Mouse (Mus musculus) gastrocnemius, adult 2 months (tissue): Measurements from ENCODE around the gene Nell1. TPM values are rescaled to one million over a fixed set of nuclear protein-coding genes. Genes with fewer than 3 reads are reported as not detected.
A peak's percentile ranks its signal among the peaks of the same experiment; 100 is the strongest.

Experiments
- DNase-seq: peaks from one replicate; pipeline ENCODE4 v3.0.0; 2022
- H3K27ac ChIP-seq: fragments of 200-600 bp; 2 replicates; pipeline ENCODE4 v1.8.1; 2022; ENCODE audit warnings: mild to moderate bottlenecking
- H3K4me3 ChIP-seq: fragments of 200-600 bp; 2 replicates; pipeline ENCODE4 v1.8.1; 2022; ENCODE audit warnings: mild to moderate bottlenecking, moderate library complexity
- CTCF ChIP-seq: fragments of 200-600 bp; IDR thresholded peaks from 2 replicates; pipeline ENCODE4 v1.8.1; 2022; ENCODE audit warnings: antibody characterized with exemption, mild to moderate bottlenecking, moderate library complexity
- intact Hi-C: fragments of 180-260 bp; cut with DNase I; formaldehyde crosslinking; loops from one replicate; pipeline ENCODE4 v1.15.1; 2025
- total RNA-seq, 2 experiments: library from RNA; stranded (reverse); gene quantifications; 2 replicates each; pipeline ENCODE4 v1.2.3; 2021

The Nell1 gene
- total RNA-seq, 2 experiments from 2014 or later: 0.33 TPM; not detected in 1

DNA sequence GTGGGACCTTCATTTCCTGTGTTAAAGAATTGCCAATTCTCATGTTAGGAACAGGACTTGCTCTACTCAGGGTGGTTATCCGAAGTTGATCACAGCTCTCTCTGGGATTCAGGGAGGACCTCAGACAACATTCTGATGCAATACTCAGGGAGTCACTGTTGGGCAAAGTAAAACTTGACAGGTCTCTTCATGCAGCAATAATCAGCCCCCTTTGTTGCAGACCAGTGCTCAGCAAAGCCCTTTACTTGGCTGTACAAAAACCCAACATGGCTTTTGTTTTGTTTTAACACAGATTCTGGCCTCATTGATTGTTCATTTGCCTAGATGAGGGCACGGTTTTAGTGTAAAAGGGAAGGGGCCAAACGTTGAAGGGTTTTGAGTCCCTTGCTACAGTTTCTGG is 750.5 kb downstream of the Nell1 start:
- Histone ChIP-seq H3K4me3 (no peak overlapping the region), H3K27ac (no peak overlapping the region)
- TF ChIP-seq CTCF: no peak
- intact Hi-C loops: no loop called here
- DNase-seq: no peak

DNA sequence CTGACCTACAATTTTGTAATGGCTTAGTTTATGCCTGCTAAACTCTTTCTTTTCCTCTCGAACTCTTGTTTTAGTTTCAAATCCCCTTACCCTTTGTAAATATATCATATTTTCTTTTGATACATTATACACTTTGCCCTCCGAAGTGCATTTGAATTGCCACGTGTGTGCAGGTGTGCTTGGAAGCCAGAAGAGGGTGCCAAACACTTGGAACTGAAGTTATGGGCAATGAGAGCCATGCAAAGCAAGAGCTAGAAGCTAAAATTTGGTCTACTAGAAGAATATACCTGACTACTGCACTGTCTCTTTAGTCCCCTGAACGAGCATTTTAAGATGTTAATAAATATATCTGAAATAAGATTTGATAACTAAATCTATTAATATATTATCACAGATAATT is 756.3 kb downstream of the Nell1 start:
- peak; percentile 21; the same call in 1 of the 2 replicates for TF ChIP-seq CTCF
- intact Hi-C loops: no loop called here
- H3K4me3 ChIP-seq: no peak overlapping the region
- no peak for DNase-seq
- H3K27ac ChIP-seq: no peak overlapping the region

DNA sequence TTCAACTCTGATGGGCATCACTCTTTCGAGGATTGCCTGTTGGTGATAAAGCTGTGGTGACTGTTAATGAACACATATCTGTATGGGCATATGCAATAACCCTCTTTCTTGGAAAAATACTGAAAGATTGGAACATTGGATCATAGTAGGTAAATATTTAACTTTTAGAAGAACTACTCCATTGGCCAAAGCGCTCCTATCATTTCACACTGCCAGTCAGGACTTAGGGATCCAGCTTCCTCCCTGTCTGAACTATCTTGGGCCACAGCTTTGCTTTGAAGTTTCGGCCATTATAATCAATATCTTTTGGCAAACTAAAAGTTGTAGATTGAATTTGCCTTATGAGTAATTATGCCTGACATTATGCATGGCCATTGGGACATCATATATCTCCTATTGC is 780.9 kb downstream of the Nell1 start:
- H3K4me3 ChIP-seq: no peak overlapping the region

DNA sequence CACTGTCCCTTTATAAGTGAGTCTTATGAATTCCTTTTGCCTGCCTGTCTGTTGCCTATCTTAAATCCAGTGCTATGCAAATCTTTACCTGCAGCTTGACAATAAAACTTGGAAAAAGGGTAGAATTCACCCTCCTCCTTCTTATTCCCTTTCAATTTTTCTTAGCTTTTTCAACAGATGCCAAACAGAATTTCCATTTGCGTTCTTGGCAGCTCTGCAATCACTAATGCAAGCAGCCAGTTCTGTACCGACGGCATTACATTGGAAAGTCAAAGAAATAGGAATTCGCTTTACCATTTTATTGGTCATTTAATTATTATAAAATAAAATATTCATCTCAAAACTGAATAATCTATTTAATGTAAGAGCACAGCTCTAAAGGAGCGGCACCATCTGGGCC is 781.7 kb downstream of the Nell1 start:
- no peak for TF ChIP-seq CTCF
- intact Hi-C loops: no loop called here
- Histone ChIP-seq H3K27ac (no peak overlapping the region), H3K4me3 (no peak overlapping the region)
- no peak for DNase-seq

More for the DNA sequence above, 780.9 kb downstream of the Nell1 start:
- H3K27ac ChIP-seq: no peak overlapping the region
- intact Hi-C loops: no loop called here
- TF ChIP-seq CTCF: no peak
- DNase-seq: no peak

DNA sequence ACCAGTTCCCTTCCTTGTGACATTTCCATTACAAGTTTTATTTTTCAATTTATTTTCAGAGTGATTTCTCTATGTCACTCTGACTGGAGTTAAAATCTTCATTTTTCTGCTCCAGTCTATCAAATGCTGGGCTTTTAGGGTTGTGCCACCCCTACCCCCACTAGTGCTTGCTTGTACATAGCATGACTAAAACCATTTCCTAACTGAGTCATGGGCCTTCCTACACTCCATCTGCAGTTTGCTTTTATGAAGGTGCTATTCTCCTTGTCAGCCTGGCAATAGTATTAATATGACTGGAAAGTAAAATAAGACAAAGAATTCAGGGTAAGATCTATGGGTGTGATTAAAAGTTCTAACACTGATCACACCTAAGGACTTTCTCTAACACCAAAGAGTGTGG is 798.9 kb downstream of the Nell1 start:
- DNase-seq: no peak
- Histone ChIP-seq H3K27ac (no peak overlapping the region), H3K4me3 (no peak overlapping the region)
- TF ChIP-seq CTCF: no peak
- intact Hi-C loops: no loop called here

DNA sequence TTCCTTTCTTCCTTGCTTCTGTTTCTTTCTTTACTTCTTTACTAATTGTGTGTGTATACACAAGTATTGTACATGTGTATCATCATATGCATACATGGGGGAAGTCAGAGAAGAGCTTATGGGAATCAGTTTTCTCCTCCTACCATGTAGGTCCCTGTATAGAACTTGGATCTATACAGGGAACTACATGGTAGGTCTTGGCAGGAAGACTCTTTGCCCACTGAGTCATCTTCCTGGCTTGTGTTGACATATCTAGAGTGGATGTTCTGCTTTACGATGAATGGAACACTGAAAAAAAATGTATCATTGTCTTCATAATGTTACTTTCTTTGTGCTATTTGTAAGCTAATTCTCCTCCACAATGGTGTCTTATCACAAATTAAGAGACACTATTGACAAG is 806.4 kb downstream of the Nell1 start:
- intact Hi-C loops: no loop called here
- Histone ChIP-seq H3K4me3 (no peak overlapping the region), H3K27ac (no peak overlapping the region)
- TF ChIP-seq CTCF: no peak
- no peak for DNase-seq

DNA sequence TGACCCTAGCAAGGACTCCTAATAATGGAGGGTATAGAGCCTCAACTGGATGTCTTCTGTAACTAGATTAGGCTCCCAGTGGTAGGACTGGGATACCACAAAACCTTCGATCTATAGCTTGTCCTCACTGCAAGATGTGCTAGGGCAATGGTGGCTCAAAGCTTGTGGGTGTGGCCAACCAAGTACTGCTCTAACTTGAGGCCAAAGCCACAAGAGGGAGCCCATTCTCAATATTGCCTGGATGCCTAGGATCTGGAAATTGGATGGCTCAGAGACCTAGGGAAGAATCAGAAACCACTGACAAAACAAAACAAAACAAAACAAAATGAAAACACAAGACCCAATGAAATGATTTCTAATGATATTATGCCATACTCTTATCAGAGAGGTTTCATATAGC is 809.0 kb downstream of the Nell1 start:
- no peak for DNase-seq
- no peak overlapping the region for H3K27ac ChIP-seq
- intact Hi-C loops: no loop called here
- TF ChIP-seq CTCF: peak; percentile 19; the same call in 1 of the 2 replicates
- no peak overlapping the region for H3K4me3 ChIP-seq

DNA sequence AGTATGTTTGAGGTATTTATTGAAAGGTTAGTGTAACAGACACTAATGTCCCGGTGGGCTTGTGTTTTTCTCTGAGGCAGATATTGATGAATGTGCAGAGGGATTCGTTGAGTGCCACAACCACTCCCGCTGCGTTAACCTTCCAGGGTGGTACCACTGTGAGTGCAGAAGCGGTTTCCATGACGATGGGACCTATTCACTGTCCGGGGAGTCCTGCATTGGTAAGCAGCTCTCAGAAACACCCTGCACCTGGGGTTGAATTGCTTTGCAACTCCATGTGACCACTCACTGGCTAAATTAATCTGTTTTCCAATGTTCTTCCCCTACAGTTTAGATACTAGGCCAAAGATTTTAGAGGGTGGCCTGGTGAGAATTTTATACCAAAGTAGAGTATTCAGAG is 851.5 kb downstream of the Nell1 start:
- no peak for DNase-seq
- Histone ChIP-seq H3K27ac (no peak overlapping the region), H3K4me3 (no peak overlapping the region)
- intact Hi-C loops: no loop called here
- TF ChIP-seq CTCF: no peak

DNA sequence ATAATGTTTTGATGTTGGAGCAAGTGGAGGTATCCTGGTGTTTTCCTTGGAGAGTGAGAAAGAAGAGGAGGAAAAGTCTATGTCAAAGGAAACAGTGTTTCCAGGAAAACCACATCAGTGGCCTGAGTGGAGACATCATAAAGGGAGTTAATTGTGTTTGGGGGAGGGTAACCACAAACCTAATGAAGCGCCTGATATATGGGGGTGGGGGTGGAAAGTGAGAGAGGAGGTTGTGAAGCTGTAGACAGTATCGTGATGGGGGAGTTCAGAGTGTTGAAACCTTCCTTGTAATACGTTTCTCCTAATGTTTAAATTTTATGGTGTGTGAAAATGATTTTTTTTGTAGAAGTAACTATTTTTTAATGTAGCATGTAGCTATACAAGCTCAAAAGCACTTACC is 858.1 kb downstream of the Nell1 start:
- intact Hi-C loops: no loop called here
- no peak for TF ChIP-seq CTCF
- DNase-seq: no peak
- no peak overlapping the region for H3K27ac ChIP-seq
- no peak overlapping the region for H3K4me3 ChIP-seq

DNA sequence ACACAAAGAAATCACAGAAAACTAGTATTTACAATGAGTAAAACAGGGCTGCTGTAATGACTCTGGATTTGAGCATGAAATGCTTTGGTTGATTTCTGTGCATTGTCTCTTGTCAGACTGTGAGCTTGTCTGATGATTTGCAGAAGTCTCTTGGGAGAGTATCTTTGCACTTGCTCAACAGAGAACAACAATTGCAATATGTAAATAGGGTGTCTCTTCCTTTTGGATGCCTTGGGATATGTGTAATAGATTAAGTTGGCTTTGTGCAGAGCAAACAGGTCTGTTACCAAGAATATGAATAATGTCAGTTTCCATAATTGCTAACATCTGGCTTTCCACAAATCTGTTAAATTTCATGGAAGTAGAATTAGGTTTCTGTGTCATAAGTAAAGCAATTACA is 868.0 kb downstream of the Nell1 start:
- TF ChIP-seq CTCF: no peak
- DNase-seq: no peak
- intact Hi-C loops: no loop called here
- H3K4me3 ChIP-seq: no peak overlapping the region
- H3K27ac ChIP-seq: no peak overlapping the region

DNA sequence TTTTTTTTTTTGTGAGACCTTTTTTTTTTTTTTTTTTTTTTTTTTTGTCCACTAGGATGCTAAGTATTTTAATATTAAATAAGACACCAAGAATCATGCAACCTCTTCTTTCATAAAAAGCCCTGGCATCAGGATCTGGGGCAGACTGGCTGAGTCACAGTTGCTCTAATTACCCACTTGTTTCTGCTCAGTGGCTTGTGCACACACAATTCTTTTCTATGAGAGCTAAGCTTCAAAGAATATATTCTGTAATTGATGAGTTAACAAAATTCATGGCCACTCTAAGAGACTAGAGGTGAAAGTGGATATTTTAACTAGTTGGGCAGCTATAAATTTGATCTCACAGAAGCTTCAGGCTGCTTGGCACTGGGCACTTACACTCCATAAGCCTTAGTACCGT is 873.3 kb downstream of the Nell1 start:
- Histone ChIP-seq H3K27ac (no peak overlapping the region), H3K4me3 (no peak overlapping the region)
- intact Hi-C loops: no loop called here
- no peak for TF ChIP-seq CTCF
- DNase-seq: no peak

DNA sequence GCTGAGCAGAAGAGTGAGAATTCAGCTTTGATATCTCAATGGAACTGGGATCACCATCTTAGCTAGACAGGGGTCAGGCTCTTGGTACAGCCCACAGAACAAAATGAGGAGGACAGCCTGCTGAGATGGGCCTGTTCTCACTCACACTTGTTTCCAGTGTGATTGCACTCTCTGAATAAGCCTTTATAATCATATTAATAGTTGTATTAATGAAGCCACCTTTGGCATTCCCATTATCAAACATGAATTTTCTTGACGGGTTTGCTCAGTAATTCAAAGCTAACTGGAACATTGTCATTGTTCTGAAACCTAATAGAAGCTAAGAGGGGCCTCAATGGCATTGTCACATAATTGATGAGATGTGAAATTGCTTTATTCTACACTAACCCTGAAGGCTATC is 875.6 kb downstream of the Nell1 start:
- Histone ChIP-seq H3K4me3 (no peak overlapping the region), H3K27ac (no peak overlapping the region)
- no peak for DNase-seq
- no peak for TF ChIP-seq CTCF
- intact Hi-C loops: no loop called here

DNA sequence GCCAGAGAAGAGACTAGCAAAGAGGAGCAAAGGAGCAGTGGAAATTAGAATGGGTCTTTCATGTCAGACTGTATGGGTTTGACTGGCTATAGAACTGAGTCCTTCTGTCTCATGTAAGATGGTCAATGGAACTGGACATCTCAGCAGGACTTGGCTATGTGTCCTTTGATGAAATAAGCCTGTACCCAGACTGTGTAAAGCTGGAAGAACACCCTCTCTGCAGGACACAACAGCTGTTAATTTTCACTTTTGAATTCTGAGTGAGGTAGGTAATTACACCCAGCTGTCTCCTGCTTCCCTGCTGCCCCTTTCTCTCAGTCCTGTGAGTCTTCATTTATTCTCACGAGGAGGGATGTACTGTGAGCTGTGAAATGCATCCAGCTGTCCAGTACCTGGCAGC is 895.5 kb downstream of the Nell1 start:
- Histone ChIP-seq H3K4me3 (no peak overlapping the region), H3K27ac (no peak overlapping the region)
- intact Hi-C loops: no loop called here
- TF ChIP-seq CTCF: no peak
- no peak for DNase-seq

DNA sequence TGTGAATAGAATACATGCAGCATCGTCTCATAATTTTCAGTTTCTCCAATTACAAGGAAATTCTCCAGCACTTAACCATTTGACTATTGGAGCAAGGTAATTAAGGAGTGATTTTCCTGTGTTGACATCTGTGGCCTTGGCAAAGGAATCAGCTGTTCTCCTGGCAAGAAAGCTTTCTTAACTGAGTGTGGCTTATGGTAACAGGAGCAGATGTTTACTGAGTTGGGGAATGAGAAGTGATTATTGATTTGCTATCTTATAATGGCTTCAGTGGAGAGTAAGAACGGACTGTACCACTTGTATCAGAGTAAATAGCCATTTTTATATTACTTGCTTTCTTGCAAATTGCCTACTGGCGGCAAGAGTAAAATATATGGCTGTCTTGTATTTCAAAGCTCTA is 913.0 kb downstream of the Nell1 start:
- no peak overlapping the region for H3K4me3 ChIP-seq
- TF ChIP-seq CTCF: no peak
- intact Hi-C loops: no loop called here
- no peak for DNase-seq
- peak overlapping the region; percentile 1; the same call in 1 of the 2 replicates for H3K27ac ChIP-seq
